In genomic region chr19:28827697-28828328, GRCm38 (mm10) we compare ENCODE assay signal across 11 mouse cellular contexts. TPM values are rescaled to one million over a fixed set of nuclear protein-coding genes. Genes with fewer than 3 reads are reported as not detected.
DNase-seq lines count a peak whose midpoint lies in the region.
"Had no signal": no experiment of that assay in that cellular context is flagged by ENCODE, and none has a peak within 500 bp of the region (broad histone marks: within the 10 kb centered on the region; RNA-seq: fewer than 3 reads in every experiment).

No protein-coding gene starts in this region.

- H3K9me3 ChIP-seq in hindbrain, embryonic 10.5 days = no peaks in the 10 kb centered on the region

- H3K27me3 ChIP-seq in hindbrain, embryonic 10.5 days (ENCODE audit: insufficient read depth, poor library complexity, severe bottlenecking) = 0 out of 2 replicates have a peak, but pooled peaks cover 3% of the 10 kb centered on the region

- DNase-seq in NIH3T3 (ENCODE audit: low read depth) = peak; percentile 65
- peak; percentile 14 for DNase-seq in embryo, embryonic 10.5 days (ENCODE audit: low spot score)
- no peak for DNase-seq in hindbrain, embryonic 10.5 days (ENCODE audit: low spot score)
- peak; percentile 66 to 69 for DNase-seq in lung, postnatal 4 days
- DNase-seq in right cerebral cortex, postnatal 36 days (ENCODE audit: low spot score in 2 of 2) = no peak
- DNase-seq in cerebellum, adult 9-10 months = no peak
- no peak for DNase-seq in cerebellum, adult 11 months
- DNase-seq in cerebellum, adult 18-20 months = no peak
- DNase-seq: thymus, adult 2 months had no signal

- peak overlapping the region; percentile 29; the same call in 1 of the 2 replicates for H3K27ac ChIP-seq in hindbrain, embryonic 10.5 days

- WGBS in hindbrain, embryonic 10.5 days = 44% methylated on average over 15 of the region's 15 CpGs

- H3K4me1 ChIP-seq in hindbrain, embryonic 10.5 days (replicated peaks) = peaks cover 8% of the 10 kb centered on the region

- H3K36me3 ChIP-seq in hindbrain, embryonic 10.5 days = no peaks in the 10 kb centered on the region

- 0 out of 2 replicates have a peak overlapping the region, but pooled peaks have one; percentile 11 for H3K4me3 ChIP-seq in hindbrain, embryonic 10.5 days
- H3K4me3 ChIP-seq: erythroblast, embryonic 14.5 days; megakaryocyte, embryonic 14.5 days had no signal

RNA-seq across cellular contexts. Expression of gene Slc1a1, which starts 7.0 kb away (rescaled TPM):
- 0.42 and 1.2 TPM in 2 replicates for polyA plus RNA-seq in hindbrain, embryonic 10.5 days (2016; fragmentation: Nextera tagmentation; extraction: Ambion mirVana)
- polyA plus RNA-seq: erythroblast, embryonic 14.5 days had no signal

Comparison
In these comparisons a context has a peak if more than half of its experiments do, and no peak if none do; other contexts are left out.
1. DNase-seq: peak in NIH3T3 (single experiment), embryo, embryonic 10.5 days (single experiment) and lung, postnatal 4 days (2 of 2); none in hindbrain, embryonic 10.5 days (single experiment), right cerebral cortex, postnatal 36 days (0 of 2), cerebellum, adult 9-10 months (single experiment), cerebellum, adult 11 months (single experiment) and cerebellum, adult 18-20 months (0 of 2).